19 mouse cellular contexts compared by ENCODE assay signal in the genomic region with DNA sequence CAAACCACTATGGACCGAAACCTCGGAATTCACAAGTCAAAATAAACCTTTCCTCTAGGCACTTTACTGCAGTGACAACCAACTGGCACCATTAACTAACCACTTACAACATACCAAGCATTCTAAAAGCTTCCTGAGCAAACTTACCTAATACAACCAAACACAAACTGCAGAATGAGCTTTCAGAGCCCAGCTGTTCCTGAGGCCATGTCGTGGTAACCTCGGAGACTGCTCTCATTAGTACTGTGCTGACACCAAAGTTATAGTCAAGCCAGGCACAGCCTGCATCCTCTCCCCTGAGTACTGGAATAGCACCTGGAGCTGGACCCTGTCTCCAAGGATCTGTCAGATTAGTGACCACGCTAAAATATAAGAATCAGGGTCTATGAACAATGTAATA. TPM values are rescaled to one million over a fixed set of nuclear protein-coding genes. Genes with fewer than 3 reads are reported as not detected.
"Had no signal": no experiment of that assay in that cellular context is flagged by ENCODE, and none has a peak within 500 bp of the region (broad histone marks: within the 10 kb centered on the region; RNA-seq: fewer than 3 reads in every experiment).

No protein-coding gene starts in this region.

- H3K9me3 ChIP-seq: midbrain, embryonic 10.5 days; neural tube, embryonic 12.5 days had no signal

- H3K9ac ChIP-seq: liver, embryonic 14.5 days; lung, embryonic 14.5 days; neural tube, embryonic 12.5 days had no signal

- DNase-seq: lung, adult 18-20 months; lung, embryonic 14.5 days; lung, postnatal 10 days; lung, postnatal 4 days; midbrain, embryonic 14.5 days; right cerebral cortex, postnatal 14 days; right cerebral cortex, postnatal 4 days; spleen, adult 18-20 months; thymus, adult 18-20 months; thymus, postnatal 14 days; thymus, postnatal 36 days had no signal

- H3K4me3 ChIP-seq: midbrain, embryonic 10.5 days; neural tube, embryonic 12.5 days had no signal

- H3K4me2 ChIP-seq: lung, embryonic 14.5 days; neural tube, embryonic 12.5 days had no signal

- H3K27ac ChIP-seq: liver, embryonic 14.5 days; midbrain, embryonic 10.5 days; neural tube, embryonic 12.5 days had no signal

- H3K4me1 ChIP-seq: midbrain, embryonic 10.5 days; neural tube, embryonic 12.5 days had no signal

- H3K27me3 ChIP-seq: neural tube, embryonic 12.5 days had no signal

- ATAC-seq: midbrain, embryonic 16.5 days had no signal

RNA-seq across cellular contexts. Expression of gene Gsg1l, which starts 55.6 kb away (rescaled TPM):
- total RNA-seq: megakaryocyte, adult 5-6 weeks; megakaryocyte-erythroid progenitor cell, adult 5-6 weeks; neutrophil, adult 5-6 weeks had no signal
- polyA plus RNA-seq: thymus, postnatal 0 days had no signal
